Comparison of ENCODE assay signal across 8 mouse cellular contexts in the genomic region with DNA sequence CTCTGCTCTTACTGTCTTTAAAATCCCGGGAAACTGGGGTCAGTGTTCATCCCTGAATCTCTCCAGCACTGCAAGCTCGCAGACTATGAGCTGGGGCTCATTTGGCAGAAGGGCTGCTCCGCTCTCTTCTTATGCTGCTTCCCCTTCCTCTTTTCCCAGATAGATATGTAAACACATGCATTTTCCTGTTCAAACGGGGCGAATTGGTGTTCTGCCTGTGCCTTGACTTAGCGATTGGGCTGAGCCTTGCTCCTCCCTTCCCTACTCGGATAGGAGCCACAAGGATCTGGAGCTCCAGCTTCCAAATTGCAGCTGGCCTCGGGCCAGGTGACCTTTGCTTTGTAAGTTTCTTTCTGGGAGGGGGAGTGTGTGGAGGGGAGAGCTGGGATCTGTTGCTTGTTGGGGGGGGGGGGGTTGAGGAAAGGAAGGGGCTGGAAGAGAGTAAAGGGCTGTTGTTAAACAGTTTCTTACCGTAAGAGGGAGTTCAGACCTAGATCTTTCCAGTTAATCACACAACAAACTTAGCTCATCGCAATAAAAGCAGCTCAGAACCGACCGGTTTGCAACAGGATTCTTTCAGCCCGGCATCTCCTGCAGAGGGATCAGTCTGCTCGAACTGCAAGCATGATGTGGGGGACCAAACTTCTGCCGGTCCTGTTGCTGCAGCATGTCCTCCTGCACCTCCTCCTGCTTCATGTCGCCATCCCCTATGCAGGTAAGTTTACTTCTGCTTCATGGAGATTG. TPM values are rescaled to one million over a fixed set of nuclear protein-coding genes. Genes with fewer than 3 reads are reported as not detected.
DNase-seq lines count a peak whose midpoint lies in the region; ATAC-seq and TF ChIP-seq lines count a peak whose summit lies in the region.

A gene (plus strand): TSS at position 192 of the 744 bp plus-strand sequence.

- WGBS in embryonic facial prominence, embryonic 10.5 days: 5% methylated on average over 16 of the region's 16 CpGs
- WGBS in intestine, postnatal 0 days: 3% methylated on average over 16 of the region's 16 CpGs
- WGBS in limb, embryonic 14.5 days: 5% methylated on average over 16 of the region's 16 CpGs
- WGBS in midbrain, embryonic 11.5 days: 9% methylated on average over 16 of the region's 16 CpGs
- WGBS in small intestine, adult 2 months: 2% methylated on average over 16 of the region's 16 CpGs

- no peaks in the 10 kb centered on the region for H3K36me3 ChIP-seq in embryonic facial prominence, embryonic 10.5 days (replicated peaks)
- no peaks in the 10 kb centered on the region for H3K36me3 ChIP-seq in intestine, postnatal 0 days (ENCODE audit: control insufficient read depth, insufficient read depth)
- H3K36me3 ChIP-seq in limb, embryonic 14.5 days (ENCODE audit: control insufficient read depth, insufficient read depth, low read length): no peaks in the 10 kb centered on the region
- no peaks in the 10 kb centered on the region for H3K36me3 ChIP-seq in midbrain, embryonic 11.5 days (ENCODE audit: control insufficient read depth, insufficient read depth, low read length)
- no peaks in the 10 kb centered on the region for H3K36me3 ChIP-seq in small intestine, adult 2 months (ENCODE audit: control insufficient read depth, insufficient read depth, low read length)

- H3K9me3 ChIP-seq in embryonic facial prominence, embryonic 10.5 days: no peaks in the 10 kb centered on the region
- no peaks in the 10 kb centered on the region for H3K9me3 ChIP-seq in intestine, postnatal 0 days (ENCODE audit: control insufficient read depth)
- no peaks in the 10 kb centered on the region for H3K9me3 ChIP-seq in limb, embryonic 14.5 days (ENCODE audit: control insufficient read depth, low read length)
- no peaks in the 10 kb centered on the region for H3K9me3 ChIP-seq in midbrain, embryonic 11.5 days (ENCODE audit: control insufficient read depth, low read length)

- TF ChIP-seq POLR2A in limb, embryonic 14.5 days (IDR thresholded peaks at IDR 0.05; ENCODE audit: borderline replicate concordance, extremely low read depth, insufficient read depth, insufficient read length): 0 out of 2 replicates have a peak, but pooled peaks have one; percentile 23
- TF ChIP-seq POLR2A in small intestine, adult 2 months (IDR thresholded peaks at IDR 0.05; ENCODE audit: low read depth, low read length): no peak

- H3K4me2 ChIP-seq in intestine, postnatal 0 days (replicated peaks; ENCODE audit: low read depth): peak within 1 kb of the TSS; percentile 67
- peak within 1 kb of the TSS; percentile 57 for H3K4me2 ChIP-seq in limb, embryonic 14.5 days (replicated peaks; ENCODE audit: low read depth, low read length, severe bottlenecking)
- peak within 1 kb of the TSS; percentile 35 for H3K4me2 ChIP-seq in midbrain, embryonic 11.5 days

- H3K4me3 ChIP-seq in embryonic facial prominence, embryonic 10.5 days: peak within 1 kb of the TSS; percentile 56
- H3K4me3 ChIP-seq in intestine, postnatal 0 days (ENCODE audit: low read depth, low read length): peak within 1 kb of the TSS; percentile 36
- H3K4me3 ChIP-seq in limb, embryonic 14.5 days (replicated peaks; ENCODE audit: low read length): peak within 1 kb of the TSS; percentile 21
- H3K4me3 ChIP-seq in midbrain, embryonic 11.5 days (ENCODE audit: low read depth, low read length): no peak within 1 kb of the TSS
- peak within 1 kb of the TSS; percentile 60 for H3K4me3 ChIP-seq in small intestine, adult 2 months (ENCODE audit: low read depth, low read length)

- peak; percentile 40 for TF ChIP-seq CTCF in intestine, postnatal 0 days (IDR thresholded peaks at IDR 0.05; ENCODE audit: low read depth)
- TF ChIP-seq CTCF in small intestine, adult 2 months (IDR thresholded peaks at IDR 0.05; ENCODE audit: extremely low read depth, insufficient read length, insufficient replicate concordance, low read depth, low read length): no peak

- no peaks in the 10 kb centered on the region; the same call in 1 of the 2 replicates for H3K27me3 ChIP-seq in embryonic facial prominence, embryonic 10.5 days (replicated peaks; ENCODE audit: low read depth, poor library complexity, severe bottlenecking)
- H3K27me3 ChIP-seq in intestine, postnatal 0 days (replicated peaks; ENCODE audit: control insufficient read depth, insufficient read depth, low read length): no peaks in the 10 kb centered on the region
- no peaks in the 10 kb centered on the region for H3K27me3 ChIP-seq in limb, embryonic 14.5 days (ENCODE audit: control insufficient read depth, insufficient read depth, low read length)
- no peaks in the 10 kb centered on the region for H3K27me3 ChIP-seq in midbrain, embryonic 11.5 days (ENCODE audit: control insufficient read depth, insufficient read depth, low read length)
- no peaks in the 10 kb centered on the region for H3K27me3 ChIP-seq in small intestine, adult 2 months (ENCODE audit: control insufficient read depth, insufficient read depth, low read length)

- H3K27ac ChIP-seq in embryonic facial prominence, embryonic 10.5 days (replicated peaks): peak within 1 kb of the TSS; percentile 84
- H3K27ac ChIP-seq in intestine, postnatal 0 days (ENCODE audit: low read depth, low read length): no peak within 1 kb of the TSS; the same call in 1 of the 2 replicates
- H3K27ac ChIP-seq in limb, embryonic 14.5 days (replicated peaks; ENCODE audit: low read depth, low read length): 0 out of 2 replicates have a peak within 1 kb of the TSS, but pooled peaks have one; percentile 19
- no peak within 1 kb of the TSS for H3K27ac ChIP-seq in midbrain, embryonic 11.5 days (ENCODE audit: low read depth, low read length)
- peak within 1 kb of the TSS; percentile 42 for H3K27ac ChIP-seq in small intestine, adult 2 months (ENCODE audit: insufficient read depth, low read depth, low read length)

- peaks cover 21% of the 10 kb centered on the region for H3K4me1 ChIP-seq in embryonic facial prominence, embryonic 10.5 days
- peaks cover 3% of the 10 kb centered on the region; the same call in 1 of the 2 replicates for H3K4me1 ChIP-seq in intestine, postnatal 0 days (replicated peaks; ENCODE audit: control insufficient read depth, insufficient read depth, low read length)
- H3K4me1 ChIP-seq in limb, embryonic 14.5 days (ENCODE audit: control insufficient read depth, insufficient read depth, low read length): peaks cover 6% of the 10 kb centered on the region; the same call in 1 of the 2 replicates
- H3K4me1 ChIP-seq in midbrain, embryonic 11.5 days (ENCODE audit: control insufficient read depth, insufficient read depth, low read length): no peaks in the 10 kb centered on the region
- peaks cover 4% of the 10 kb centered on the region; the same call in 1 of the 2 replicates for H3K4me1 ChIP-seq in small intestine, adult 2 months (ENCODE audit: control insufficient read depth, insufficient read depth, insufficient read length, low read length)

- ATAC-seq in intestine, postnatal 0 days: peak; percentile 49
- peak; percentile 84 for ATAC-seq in limb, embryonic 14.5 days (ENCODE audit: low FRiP score, low read depth)
- ATAC-seq in midbrain, embryonic 11.5 days (ENCODE audit: low FRiP score): peak; percentile 46; the same call in 1 of the 2 replicates

- H3K9ac ChIP-seq in intestine, postnatal 0 days (ENCODE audit: low read depth, low read length): peak within 1 kb of the TSS; percentile 18; the same call in 1 of the 2 replicates
- peak within 1 kb of the TSS; percentile 47 for H3K9ac ChIP-seq in limb, embryonic 14.5 days (ENCODE audit: low read depth, low read length, severe bottlenecking)
- no peak within 1 kb of the TSS; the same call in 1 of the 2 replicates for H3K9ac ChIP-seq in midbrain, embryonic 11.5 days (ENCODE audit: low read length)

- DNase-seq in cerebellum, postnatal 14 days: peak; percentile 15 to 32
- no peak for DNase-seq in cerebellum, adult 9-10 months
- peak; percentile 75 for DNase-seq in embryonic facial prominence, embryonic 10.5 days (ENCODE audit: low spot score)
- DNase-seq in heart, adult 18-20 months: peak; percentile 51 to 70
- DNase-seq in limb, embryonic 14.5 days (ENCODE audit: low spot score): peak; percentile 73
- peak; percentile 85 for DNase-seq in midbrain, embryonic 11.5 days (ENCODE audit: low spot score, missing footprints)

RNA-seq across cellular contexts. Expression of the gene that starts here (rescaled TPM):
- 5.1 and 5.9 TPM in 2 replicates for polyA plus RNA-seq in embryonic facial prominence, embryonic 10.5 days (2016; fragmentation: Nextera tagmentation; extraction: Ambion mirVana)
- under 1 TPM; 0.77 to 0.84 TPM for total RNA-seq in heart, adult 18-20 months (2021)
- polyA plus RNA-seq in intestine, postnatal 0 days (2015; fragmentation: Nextera tagmentation; extraction: Ambion mirVana): 1.7 and 1.9 TPM in 2 replicates
- polyA plus RNA-seq in limb, embryonic 14.5 days (2012; rRNA removed): 2.6 and 3.0 TPM in 2 replicates
- polyA plus RNA-seq in limb, embryonic 14.5 days (2014; fragmentation: Nextera tagmentation; extraction: Ambion mirVana): 4.1 and 5.9 TPM in 2 replicates
- 0.76 and 0.93 TPM in 2 replicates for polyA plus RNA-seq in midbrain, embryonic 11.5 days (2014; fragmentation: Nextera tagmentation; extraction: Ambion mirVana)
- 0.27 and 0.33 TPM in 2 replicates for polyA plus RNA-seq in small intestine, adult 2 months (2012; rRNA removed)

Comparison
In these comparisons a context has a peak if more than half of its experiments do, and no peak if none do; other contexts are left out.
1. Peak in DNase-seq in heart, adult 18-20 months; RNA of the gene not detected or under 1 TPM.
2. Peak in DNase-seq, ATAC-seq and H3K4me2 ChIP-seq in midbrain, embryonic 11.5 days; RNA of the gene not detected or under 1 TPM.
3. H3K27ac ChIP-seq: peak in embryonic facial prominence, embryonic 10.5 days (single experiment), limb, embryonic 14.5 days (single experiment) and small intestine, adult 2 months (single experiment); none in intestine, postnatal 0 days (single experiment) and midbrain, embryonic 11.5 days (single experiment).
4. Peak in every context shown above with its lines, with median percentiles within 50 percentile points of each other: ATAC-seq and H3K4me2 ChIP-seq.